Mouse (Mus musculus) left cerebral cortex, adult 2 months (tissue): ENCODE measurements around the gene Vegfb. TPM values are rescaled to one million over a fixed set of nuclear protein-coding genes. Genes with fewer than 3 reads are reported as not detected.

Experiments
- DNase-seq, 2 experiments: peaks; one replicate each; pipeline ENCODE4 v3.0.0; 2021 to 2022; ENCODE audit warnings: low spot score in 2 of 2, mixed read lengths in 1 of 2; ENCODE audit errors: extremely low spot score in 1 of 2
- H3K27ac ChIP-seq: fragments of 200-600 bp; 2 replicates; pipeline ENCODE4 v1.8.1; 2022
- H3K4me3 ChIP-seq: fragments of 200-600 bp; 2 replicates; pipeline ENCODE4 v1.8.1; 2022
- CTCF ChIP-seq: fragments of 200-600 bp; IDR thresholded peaks from 2 replicates; pipeline ENCODE4 v1.8.1; 2022; ENCODE audit warnings: antibody characterized with exemption, mild to moderate bottlenecking, moderate library complexity
- intact Hi-C: fragments of 180-260 bp; cut with DNase I; formaldehyde crosslinking; loops from one replicate; pipeline ENCODE4 v1.15.1; 2025
- total RNA-seq, 2 experiments: library from RNA; stranded (reverse); gene quantifications; 2 replicates each; pipeline ENCODE4 v1.2.3; 2021

Vegfb gene
- total RNA-seq, 2 experiments from 2014 or later: 89.4 to 101 TPM

DNA sequence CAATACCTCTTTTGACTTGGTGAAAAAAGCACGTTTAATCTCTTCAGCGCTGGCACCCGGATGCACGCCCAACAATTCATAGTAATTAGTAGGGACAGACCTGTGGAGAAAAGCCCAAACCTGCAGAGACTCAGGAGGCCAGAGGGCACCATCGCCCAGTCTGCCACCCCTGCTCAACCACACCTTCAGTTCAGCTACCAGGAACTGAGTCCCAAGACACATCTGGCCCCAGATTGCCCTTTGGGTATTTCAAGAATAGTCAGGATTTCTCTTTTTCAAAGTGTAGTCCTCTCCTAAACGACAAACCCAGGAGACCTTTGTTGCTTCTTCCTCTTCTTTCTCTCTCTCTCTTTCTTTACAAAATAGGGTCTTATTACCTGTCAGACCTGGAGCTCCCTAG lies 3.3 kb upstream of the Vegfb start:
- DNase-seq: no peak
- no peak for TF ChIP-seq CTCF
- Histone ChIP-seq H3K27ac (no peak overlapping the region), H3K4me3 (no peak overlapping the region)
- intact Hi-C loops: no loop called here

DNA sequence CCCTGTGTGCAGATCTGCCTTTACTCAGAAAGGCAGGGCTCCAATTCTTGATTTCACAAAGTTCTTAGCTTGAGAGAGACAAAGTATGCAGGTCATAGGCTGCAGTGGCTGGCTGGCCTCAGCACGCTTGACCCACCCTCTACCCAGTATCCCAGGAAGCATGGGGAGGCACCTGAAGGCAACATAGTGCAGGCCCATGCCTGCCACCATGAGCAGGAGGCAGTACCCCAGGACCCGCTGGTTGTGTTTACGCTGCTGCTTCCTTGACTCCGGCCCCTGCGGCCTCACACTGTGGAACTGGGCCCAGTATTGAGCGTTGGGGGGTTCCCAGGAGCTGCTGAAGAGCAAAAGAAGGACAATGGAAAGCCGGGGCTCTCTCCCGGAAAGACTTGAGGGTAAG lies 1.8 kb upstream of the Vegfb start:
- Histone ChIP-seq H3K4me3 (no peak overlapping the region), H3K27ac (no peak overlapping the region)
- no peak for DNase-seq
- TF ChIP-seq CTCF: no peak
- intact Hi-C loops: no loop called here

DNA sequence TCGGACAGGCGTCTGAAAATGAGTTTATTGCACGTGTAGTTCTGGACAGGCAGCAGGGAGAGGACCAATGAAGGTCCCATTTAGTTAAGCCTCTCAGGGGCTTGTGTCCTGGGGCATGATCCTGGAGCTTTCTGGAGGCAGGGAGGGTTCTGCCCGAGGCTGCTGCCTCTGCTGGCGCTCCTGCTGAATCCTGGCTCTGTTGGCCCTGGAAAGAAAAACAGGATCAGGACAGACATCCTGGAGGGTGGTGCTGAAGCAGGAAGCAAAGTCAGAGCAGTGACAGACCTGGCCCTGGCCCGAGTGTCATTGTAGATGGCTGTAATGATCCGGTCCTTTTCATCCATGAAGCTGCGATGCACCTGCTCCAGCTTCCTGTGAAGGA lies 444 bp upstream of the Vegfb start:
- intact Hi-C loops: no loop called here
- no peak for TF ChIP-seq CTCF
- Histone ChIP-seq H3K27ac (peak overlapping the region; percentile 97), H3K4me3 (peak overlapping the region; percentile 78)
- no peak for DNase-seq

DNA sequence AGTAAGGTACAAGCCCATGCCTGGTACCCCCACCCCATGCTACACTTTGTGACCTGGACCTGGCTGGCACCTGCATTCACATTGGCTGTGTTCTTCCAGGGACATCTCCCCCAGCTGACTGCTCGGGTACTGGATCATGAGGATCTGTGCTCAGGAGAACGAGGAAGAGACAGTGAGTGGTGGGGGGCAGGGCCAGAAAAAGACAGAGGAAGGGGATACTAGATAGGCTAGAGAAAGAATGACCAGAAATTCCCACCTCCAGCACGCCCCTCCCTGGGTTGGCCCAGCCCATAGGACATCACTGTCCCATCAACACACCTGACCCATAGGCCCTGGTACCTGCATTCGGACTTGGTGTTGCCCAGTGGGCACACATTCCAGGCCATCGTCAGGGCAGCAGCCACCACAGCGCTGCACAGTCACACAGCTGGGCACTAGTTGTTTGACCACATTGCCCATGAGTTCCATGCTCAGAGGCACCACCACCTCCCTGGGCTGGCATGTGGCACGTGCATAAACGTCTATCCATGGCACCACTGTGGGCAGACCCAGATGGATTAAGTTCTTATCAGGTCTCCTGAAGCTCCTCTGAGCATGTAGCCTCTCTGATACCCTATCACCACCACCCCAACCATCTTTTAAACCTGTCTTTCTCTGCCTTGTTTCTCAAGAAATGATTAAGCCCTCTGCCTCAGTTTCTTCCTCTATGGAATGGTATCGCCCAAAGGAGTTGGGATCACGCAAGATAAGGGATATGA lies 1.3 kb downstream of the Vegfb start:
- Histone ChIP-seq H3K4me3 (peak overlapping the region; percentile 78), H3K27ac (peak overlapping the region; percentile 97)
- no peak for DNase-seq
- intact Hi-C loops: no loop called here
- TF ChIP-seq CTCF: no peak

DNA sequence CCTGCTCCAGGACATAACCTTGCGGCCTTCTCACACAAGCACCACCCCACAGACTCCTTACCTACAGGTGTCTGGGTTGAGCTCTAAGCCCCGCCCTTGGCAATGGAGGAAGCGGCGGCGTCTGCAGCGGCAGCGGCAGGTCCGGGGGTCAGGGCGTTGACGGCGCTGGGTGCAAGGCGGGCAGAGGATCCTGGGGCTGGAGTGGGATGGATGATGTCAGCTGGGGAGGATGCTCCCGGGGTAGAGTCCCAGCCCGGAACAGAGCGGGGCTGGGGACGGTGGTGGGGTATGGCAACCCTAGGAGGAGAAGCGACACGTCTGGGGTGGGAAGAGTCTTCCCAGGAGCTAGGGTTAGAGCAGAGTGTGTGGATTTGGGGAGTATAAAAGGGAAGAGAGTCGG lies 2.2 kb downstream of the Vegfb start:
- no peak for TF ChIP-seq CTCF
- Histone ChIP-seq H3K27ac (no peak overlapping the region), H3K4me3 (no peak overlapping the region)
- intact Hi-C loops: no loop called here
- no peak for DNase-seq

DNA sequence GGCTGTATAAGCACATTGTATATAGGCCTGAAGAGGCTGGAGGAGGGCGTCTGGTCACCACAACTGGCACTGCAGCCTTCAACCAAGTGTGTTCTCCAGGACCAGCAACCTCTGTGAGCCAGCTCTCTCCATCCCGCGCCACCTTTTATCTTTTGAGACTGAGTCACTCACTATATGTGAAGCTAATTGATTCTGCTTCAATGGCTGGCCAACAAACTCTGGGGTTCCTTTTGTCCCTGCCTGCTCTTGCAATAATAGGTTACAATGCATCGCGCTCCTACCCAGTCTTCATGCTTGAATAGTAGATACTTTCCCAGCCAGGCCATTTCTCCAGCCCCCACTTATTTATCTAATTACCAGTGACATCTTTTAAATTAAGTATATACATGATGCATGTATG lies 3.8 kb downstream of the Vegfb start:
- no peak overlapping the region for H3K27ac ChIP-seq
- H3K4me3 ChIP-seq: no peak overlapping the region
- TF ChIP-seq CTCF: no peak
- DNase-seq: no peak
- intact Hi-C loops: no loop called here

GRCm38 (mm10) chr19:6981465-6981864 lies 6.0 kb downstream of the Vegfb start:
- intact Hi-C loops: no loop called here
- Histone ChIP-seq H3K4me3 (no peak overlapping the region), H3K27ac (no peak overlapping the region; the same call in 1 of the 2 replicates)
- no peak for DNase-seq
- no peak for TF ChIP-seq CTCF

- intact Hi-C loops: no loop called here
- no peak for TF ChIP-seq CTCF
- peak; percentile 97 to 98 for DNase-seq
- Histone ChIP-seq H3K4me3 (peak within 1 kb of the TSS; percentile 91), H3K27ac (peak within 1 kb of the TSS; percentile 99)
Observed at GRCm38 (mm10) chr19:6980381-6981093, 6.9 kb downstream of the Vegfb start, which contains the start of gene Fkbp2. Gene Fkbp2, minus strand, starts transcription at chr19:6980501.

DNA sequence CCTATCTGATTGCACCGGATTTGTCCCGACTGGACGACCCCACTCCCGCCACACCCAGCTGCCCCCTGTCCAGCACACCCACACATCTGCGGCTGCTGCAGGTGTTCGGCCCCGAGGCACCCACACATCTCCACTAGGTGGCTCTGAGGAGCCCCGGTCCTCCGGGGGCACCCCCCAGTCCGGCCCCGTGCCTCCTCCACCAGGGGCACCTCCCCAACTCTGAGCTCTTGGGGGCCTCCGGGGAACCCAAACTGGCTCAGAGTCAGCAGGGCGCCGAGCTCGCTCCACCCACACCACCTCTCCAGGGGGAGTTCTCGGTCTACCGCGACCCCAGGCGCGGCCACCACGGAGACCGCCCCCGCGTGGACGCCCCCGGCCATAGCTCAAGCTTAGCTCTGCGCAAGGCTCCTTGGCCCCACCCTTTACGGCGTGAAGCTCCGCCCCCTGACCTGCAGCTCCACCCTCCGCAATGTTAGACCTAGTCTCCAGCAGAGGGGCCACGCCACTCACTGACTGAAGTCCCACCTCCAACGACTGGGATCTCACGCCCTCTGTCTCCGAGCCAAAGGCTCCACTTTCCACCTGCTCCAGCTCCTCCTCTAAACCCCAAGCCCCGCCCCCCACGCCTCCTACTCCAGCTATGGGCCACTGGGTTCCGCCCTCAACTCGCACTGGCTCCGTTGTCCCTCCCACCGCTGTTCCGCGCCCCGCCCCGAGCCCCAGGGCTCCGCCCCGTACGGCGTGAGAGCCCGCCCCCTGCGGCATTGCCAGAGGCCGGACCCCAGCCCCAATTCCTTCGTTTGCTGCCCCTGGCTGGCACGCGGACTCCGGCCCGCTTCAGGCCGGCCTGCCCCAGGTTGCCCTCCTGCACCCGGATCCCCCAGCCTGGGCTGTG lies 7.7 kb downstream of the Vegfb start:
- H3K4me3 ChIP-seq: peak overlapping the region; percentile 91
- intact Hi-C loops: loop anchor here (2.0 to 5.0 kb wide), 2 partner anchors 37 to 57 kb away; partner anchors contain the start of genes Bad and Gpr137
- TF ChIP-seq CTCF: peak; percentile 66

DNA sequence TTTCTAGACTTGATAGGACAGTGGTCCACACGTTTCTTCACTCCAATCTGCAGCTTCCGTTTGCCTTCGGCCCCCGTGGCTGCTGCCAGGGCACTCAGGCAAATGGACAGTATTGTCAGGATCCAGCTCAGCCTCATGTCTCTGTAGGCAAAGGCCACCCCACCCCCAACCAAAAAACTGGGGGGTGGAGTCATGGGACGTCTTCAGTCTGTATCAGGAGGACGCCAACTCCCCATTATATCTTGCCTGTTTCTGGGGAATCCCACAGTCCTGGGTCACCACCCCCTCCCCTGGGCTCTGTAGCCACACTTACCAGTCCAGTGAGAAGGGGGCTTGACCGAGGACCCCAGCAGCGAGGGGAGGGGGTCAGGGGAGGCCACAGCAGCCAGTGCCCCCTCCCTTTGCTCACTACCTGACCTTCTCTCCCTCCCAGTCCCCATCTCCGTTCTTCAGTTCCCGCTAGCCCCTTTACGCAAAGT lies 8.4 kb downstream of the Vegfb start:
- intact Hi-C loops: loop anchor here (2.0 to 5.0 kb wide), 2 partner anchors 37 to 56 kb away; partner anchors contain the start of genes Bad and Gpr137
- DNase-seq: peak; percentile 43
- Histone ChIP-seq H3K27ac (peak overlapping the region; percentile 99), H3K4me3 (peak overlapping the region; percentile 91)
- TF ChIP-seq CTCF: no peak

More for the DNA sequence above, 7.7 kb downstream of the Vegfb start:
- peak overlapping the region; percentile 99 for H3K27ac ChIP-seq
- DNase-seq: peak; percentile 98 to 100

DNA sequence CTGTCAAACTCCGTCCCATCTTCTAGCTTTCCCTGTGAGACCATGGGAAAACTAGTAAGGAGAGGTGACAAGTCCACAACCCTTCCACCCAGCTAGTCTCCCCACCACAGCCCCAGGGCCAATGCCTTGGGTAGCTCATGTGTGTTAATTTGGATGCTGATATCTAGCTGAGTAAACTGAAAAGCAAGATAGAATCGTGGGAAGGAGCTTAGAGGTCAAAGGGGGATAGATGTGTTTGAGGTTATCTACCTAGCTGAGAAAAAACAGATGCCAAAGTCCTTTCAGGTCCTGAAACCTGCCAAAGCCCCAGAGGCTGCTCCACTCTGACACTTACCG lies 8.8 kb downstream of the Vegfb start:
- intact Hi-C loops: loop anchor here (2.0 to 5.0 kb wide), 2 partner anchors 36 to 56 kb away; partner anchors contain the start of genes Bad and Gpr137
- no peak for TF ChIP-seq CTCF
- Histone ChIP-seq H3K27ac (peak overlapping the region; percentile 99; the same call in 1 of the 2 replicates), H3K4me3 (peak overlapping the region; percentile 91)
- no peak for DNase-seq
